Mouse (Mus musculus) brain, embryonic 14.5 days (tissue): ENCODE data around the gene Eef1b2. TPM values are rescaled to one million over a fixed set of nuclear protein-coding genes. Genes with fewer than 3 reads are reported as not detected.
"Not testable (repeated sequence)": the region's sequence is repeated elsewhere in the genome, so short reads cannot be mapped to it uniquely, and the experiment has no call there.

ENCODE experiments used
- DNase-seq: peaks from one replicate; pipeline ENCODE4 v3.0.0-alpha.2; 2011; ENCODE audit warnings: low read depth
- CTCF ChIP-seq: fragments of 200-500 bp; IDR thresholded peaks from 2 replicates; pipeline ENCODE4 v1.5.1; 2012; ENCODE audit warnings: inconsistent platforms, mild to moderate bottlenecking, moderate library complexity, borderline replicate concordance; ENCODE audit not compliant: insufficient read depth, insufficient read length; ENCODE audit errors: extremely low read depth
- POLR2A ChIP-seq: fragments of 200-500 bp; IDR thresholded peaks from 2 replicates; pipeline ENCODE4 v1.6.1; 2012; ENCODE audit warnings: mild to moderate bottlenecking, inconsistent platforms, borderline replicate concordance; ENCODE audit not compliant: poor library complexity, insufficient read depth, insufficient read length, severe bottlenecking; ENCODE audit errors: extremely low read depth
- polyA plus RNA-seq: library from polyadenylated mRNA; depleted of rRNA; stranded (reverse); fragments of >200 nt; gene quantifications from 2 replicates; pipeline ENCODE4 v1.2.3, GENCODE M21; 2012

Eef1b2 gene
- polyA plus RNA-seq, 1 experiment, result 493 TPM

DNA sequence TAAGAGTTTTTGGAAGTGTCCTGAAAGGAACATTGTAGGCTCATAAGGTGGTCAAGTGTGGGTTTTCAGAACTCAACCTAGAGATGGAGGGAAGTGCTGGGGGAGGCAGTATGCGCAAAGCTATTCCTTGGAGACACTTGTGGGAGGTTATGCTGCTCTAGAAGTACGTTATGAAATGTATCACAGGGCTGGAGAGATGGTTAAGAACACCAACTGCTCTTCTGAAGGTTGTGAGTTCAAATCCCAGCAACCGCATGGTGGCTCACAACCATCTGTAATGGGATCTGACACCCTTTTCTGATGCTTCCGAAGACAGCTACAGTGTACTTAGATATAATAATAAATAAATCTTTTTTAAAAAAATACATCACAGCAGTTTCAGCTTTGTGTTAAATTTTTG is 3.5 kb downstream of the Eef1b2 start:
- no peak for DNase-seq
- no peak for TF ChIP-seq CTCF
- TF ChIP-seq POLR2A, result no peak

DNA sequence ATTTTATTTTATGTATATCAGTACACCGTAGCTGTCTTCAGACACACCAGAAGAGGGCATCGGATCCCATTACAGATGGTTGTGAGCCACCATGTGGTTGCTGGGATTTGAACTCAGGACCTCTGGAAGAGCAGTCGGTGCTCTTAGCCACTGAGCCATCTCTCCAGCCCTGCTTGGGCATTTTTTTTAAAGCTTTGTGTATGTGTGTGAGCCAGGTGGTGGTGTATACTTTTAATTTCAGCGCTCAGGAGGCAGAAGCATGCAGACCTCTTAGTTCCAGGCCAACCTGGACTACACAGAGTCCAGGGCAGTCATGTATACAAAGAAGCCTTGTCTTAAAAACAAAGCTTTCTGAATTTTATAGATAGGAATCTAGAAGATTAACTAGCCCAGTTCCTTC is 4.0 kb downstream of the Eef1b2 start:
- not testable (repeated sequence) for DNase-seq

DNA sequence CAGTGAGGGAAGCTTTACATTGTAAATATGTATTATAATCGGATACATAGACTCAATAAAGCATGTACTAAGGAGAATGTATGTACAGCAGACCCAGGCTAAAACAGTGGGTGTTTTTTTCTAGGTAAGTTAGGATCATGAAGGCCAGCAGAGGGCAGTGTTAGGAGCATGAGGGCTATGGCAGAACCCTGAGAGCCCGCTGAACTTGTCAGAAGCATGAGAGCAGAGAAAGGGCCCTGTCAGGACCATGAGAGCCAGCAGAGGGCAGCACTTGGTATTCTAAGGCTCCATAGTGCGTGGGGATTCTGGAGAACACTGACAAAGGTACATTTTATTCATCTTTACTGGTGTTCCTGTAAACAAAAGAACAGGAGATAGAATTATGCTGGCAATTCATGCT is 4.4 kb downstream of the Eef1b2 start:
- DNase-seq, result peak; percentile 98
- TF ChIP-seq POLR2A, result no peak
- peak; percentile 97 for TF ChIP-seq CTCF

DNA sequence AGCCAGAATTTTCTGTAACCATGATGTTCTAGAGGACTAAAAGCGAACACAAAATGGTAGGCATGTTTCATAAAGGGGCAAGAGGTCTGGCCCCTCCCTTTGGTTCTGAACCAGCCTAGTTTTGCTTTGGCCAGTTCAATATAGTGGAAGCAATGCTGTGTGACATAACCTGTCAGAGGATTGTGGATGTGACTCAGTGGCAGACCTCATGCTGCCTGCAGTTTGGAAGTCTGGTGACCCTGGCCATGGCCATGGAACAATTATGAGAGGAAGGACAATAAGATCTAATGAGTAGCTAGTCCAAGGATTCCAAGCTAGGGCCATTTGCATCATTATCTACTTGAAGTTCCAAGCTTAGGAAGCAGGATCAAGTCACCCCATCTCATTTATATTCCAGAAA is 4.9 kb downstream of the Eef1b2 start:
- TF ChIP-seq CTCF (no peak), POLR2A (no peak)
- no peak for DNase-seq

DNA sequence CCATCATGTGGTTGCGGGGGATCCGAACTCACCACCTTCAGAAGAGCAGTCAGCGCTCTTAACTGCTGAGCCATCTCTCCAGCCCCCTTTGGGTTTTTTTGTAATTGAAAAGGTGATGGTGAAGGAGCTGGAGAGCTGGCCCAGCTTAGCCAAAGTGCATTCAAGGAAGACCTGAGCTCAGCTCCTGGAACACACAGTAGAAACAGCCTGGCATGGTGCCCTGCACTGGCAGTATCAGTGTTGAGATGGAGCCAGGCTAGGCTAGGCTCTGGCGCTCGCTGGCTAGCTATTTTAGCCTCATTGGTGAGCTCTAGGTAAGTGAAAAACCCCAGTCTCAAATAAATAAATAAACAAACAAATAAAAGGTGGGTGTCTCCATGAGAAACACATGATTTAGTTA is 5.6 kb downstream of the Eef1b2 start:
- peak; percentile 63 for DNase-seq
- TF ChIP-seq CTCF, result no peak
- no peak for TF ChIP-seq POLR2A

DNA sequence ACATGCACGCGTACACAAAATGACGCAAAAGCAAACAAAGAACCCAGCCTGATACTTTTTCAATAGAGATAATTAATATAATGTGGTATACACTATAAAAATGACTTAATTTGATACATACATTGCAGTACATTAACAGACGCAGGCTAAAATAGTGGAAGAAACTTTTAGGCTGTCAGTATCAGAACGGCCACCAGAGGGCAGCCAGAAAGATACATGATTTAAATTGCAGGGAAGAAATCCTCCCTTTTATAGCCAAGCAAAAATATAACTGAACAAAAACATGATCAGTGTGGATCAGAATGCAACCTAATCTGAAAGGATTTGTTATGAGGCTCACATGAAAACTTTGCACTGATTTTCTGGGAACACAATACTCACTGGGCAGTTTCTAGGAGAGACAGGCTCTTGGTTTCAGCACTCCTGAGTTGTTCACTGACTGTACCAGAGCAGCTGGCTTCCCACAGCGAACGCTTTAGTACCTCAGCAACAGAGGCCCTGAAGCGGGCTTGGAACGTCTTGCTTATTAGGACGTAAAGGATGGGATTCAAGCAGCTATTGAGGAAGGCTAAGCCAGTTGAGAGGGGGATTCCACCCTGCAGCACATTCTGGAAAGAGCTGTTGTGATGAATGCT is 6.1 kb downstream of the Eef1b2 start:
- TF ChIP-seq POLR2A (no peak), CTCF (peak; percentile 52; the same call in 1 of the 2 replicates)
- peak; percentile 77 for DNase-seq

DNA sequence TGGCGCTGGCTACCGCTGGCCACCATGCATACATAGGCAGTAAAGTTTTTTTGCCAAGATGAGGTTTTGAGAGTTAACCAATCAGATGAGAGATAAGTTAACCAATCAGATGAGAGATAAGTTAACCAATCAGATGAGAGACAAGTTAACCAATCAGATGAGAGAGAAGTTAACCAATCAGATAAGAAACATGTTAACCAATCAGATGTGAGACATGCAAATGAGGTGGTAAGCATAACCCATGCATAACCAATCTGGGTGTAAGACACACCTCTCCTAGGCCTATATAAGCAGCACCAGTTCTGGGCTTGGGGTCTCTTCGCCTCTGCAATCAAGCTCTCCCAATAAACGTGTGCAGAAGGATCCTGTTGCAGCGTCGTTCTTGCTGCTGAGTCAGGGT is 8.8 kb downstream of the Eef1b2 start:
- DNase-seq, result not testable (repeated sequence)

DNA sequence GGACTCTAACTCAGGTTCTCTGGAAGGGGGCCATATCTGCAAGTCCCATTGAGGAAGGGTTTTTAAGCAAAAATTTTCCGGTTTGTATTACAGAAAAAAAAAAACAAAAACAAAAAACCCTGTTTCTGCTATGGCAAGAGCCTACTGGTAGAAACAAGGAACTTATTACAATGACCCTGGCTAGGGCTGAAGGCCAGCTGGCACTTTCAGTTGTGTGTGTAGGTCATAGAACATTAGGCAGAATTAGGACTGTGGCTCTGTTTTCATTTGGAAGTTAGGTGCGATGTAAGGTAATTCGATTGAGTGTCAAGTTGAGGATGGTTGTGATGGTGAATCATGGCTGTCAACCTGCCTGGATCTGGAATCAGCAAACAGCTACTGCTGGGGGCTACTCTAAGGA is 11.9 kb downstream of the Eef1b2 start:
- no peak for DNase-seq
- no peak for TF ChIP-seq CTCF
- no peak for TF ChIP-seq POLR2A

DNA sequence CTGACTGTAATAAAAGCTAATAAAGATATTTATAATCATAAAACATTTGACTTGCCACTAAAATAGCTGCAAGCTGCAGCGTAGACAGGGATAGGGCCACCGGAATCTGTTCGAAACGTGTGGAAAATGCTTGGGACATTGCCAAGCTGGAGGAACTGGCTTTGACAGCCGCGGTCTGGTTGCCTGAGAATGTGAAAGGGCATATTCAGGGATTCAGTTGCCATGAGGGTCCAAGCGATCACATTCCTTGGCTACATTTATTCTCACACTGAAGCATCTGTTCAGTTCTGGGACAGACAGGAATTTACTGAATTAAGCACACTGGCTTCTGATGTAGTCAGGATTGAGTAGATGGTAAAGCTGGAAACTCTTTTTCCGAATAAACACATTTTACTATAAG is 14.2 kb downstream of the Eef1b2 start:
- DNase-seq, result peak; percentile 72
- no peak for TF ChIP-seq CTCF
- TF ChIP-seq POLR2A, result no peak

DNA sequence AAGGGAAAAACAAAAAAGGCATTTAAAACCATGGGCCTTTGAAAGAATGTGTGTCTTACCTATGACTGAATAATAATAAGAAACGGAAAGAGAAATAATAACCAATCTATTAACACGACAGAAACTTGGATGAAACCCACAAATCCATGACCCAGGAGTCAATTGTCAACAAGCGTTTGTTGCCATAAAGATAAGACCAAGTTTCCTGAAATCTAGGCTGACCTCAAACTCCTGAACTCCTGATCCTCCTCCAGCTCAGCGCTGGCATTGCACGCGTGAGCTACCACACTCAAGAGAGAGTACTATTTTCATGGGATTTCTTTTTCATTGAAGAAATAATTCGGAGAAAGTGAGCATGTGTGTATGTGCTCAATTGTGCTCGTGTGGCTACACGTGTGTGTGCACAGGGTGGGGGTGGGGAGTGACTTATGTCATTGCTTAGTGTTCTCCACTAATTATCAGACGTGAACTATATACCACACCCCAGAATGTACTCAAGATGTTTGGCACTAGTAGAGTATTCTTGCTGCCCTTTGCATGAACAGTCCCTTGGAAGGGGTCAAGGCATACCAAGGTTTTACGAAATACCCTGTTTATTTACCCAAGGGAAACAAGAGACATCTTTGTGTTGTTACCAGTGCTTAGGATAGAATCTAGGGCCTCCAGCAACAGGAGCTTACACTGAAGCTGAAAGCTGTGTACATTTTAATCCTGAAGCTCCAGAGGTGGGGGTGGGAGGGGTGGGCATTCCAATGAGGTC is 15.9 kb downstream of the Eef1b2 start:
- no peak for TF ChIP-seq CTCF
- TF ChIP-seq POLR2A, result no peak
- DNase-seq, result no peak

DNA sequence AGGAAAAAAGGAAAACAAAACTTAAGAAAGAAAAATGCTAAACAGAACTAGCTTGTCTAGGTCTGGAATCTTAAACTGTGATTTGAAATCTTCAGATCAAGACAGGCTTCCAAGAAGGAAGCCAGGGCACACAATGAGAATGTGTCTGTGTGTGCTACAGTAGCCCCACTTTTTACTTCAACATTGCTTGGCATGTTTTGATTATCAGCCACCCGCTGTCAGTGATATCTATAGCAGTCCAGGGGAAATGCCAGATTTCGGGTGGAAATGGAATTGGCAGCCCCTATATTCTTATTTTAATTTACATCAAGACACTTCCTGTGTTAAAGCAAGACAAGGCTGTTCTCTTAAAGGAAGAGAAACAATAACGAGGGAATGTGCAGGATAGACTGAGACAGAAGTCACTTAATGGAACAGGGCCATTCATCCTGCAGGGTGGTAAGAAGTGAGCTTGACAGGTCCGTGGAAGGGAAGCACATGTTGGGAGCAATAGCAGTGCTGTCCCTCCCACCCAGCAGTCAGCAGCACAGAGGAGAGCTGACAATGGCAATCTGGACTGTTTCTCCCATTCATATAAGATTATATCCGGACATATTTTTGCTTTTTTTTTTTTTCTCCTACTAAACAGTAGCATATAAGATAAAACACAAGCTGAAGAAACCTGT is 19.4 kb downstream of the Eef1b2 start:
- DNase-seq, result peak; percentile 37

DNA sequence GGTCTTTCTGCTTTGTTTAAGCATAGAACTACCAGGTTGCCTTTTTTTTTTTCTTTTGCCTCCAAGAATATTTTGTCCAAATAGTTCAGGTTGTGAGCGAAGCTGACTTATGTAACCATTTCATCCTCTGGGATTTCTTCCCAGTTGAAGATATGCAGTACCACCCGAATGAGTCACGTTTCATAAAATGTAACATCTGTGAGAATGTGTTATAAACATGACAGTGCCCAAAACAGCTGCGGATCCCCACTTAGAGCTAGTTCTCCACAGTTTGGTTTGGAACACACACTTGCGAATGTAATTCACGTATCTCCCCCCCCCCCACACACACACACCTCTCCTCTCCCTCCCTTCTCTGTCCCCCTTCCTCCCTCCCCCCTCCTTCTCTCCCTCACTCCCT is 22.8 kb downstream of the Eef1b2 start:
- no peak for DNase-seq
- no peak for TF ChIP-seq POLR2A
- no peak for TF ChIP-seq CTCF

More for the DNA sequence above, 19.4 kb downstream of the Eef1b2 start:
- TF ChIP-seq CTCF (no peak), POLR2A (no peak)
